Mouse (Mus musculus): ENCODE results near the gene Tctex1d4. TPM values are rescaled to one million over a fixed set of nuclear protein-coding genes. Genes with fewer than 3 reads are reported as not detected.

The Tctex1d4 gene
- polyA plus RNA-seq, 1 experiment = 1.6 TPM

DNA sequence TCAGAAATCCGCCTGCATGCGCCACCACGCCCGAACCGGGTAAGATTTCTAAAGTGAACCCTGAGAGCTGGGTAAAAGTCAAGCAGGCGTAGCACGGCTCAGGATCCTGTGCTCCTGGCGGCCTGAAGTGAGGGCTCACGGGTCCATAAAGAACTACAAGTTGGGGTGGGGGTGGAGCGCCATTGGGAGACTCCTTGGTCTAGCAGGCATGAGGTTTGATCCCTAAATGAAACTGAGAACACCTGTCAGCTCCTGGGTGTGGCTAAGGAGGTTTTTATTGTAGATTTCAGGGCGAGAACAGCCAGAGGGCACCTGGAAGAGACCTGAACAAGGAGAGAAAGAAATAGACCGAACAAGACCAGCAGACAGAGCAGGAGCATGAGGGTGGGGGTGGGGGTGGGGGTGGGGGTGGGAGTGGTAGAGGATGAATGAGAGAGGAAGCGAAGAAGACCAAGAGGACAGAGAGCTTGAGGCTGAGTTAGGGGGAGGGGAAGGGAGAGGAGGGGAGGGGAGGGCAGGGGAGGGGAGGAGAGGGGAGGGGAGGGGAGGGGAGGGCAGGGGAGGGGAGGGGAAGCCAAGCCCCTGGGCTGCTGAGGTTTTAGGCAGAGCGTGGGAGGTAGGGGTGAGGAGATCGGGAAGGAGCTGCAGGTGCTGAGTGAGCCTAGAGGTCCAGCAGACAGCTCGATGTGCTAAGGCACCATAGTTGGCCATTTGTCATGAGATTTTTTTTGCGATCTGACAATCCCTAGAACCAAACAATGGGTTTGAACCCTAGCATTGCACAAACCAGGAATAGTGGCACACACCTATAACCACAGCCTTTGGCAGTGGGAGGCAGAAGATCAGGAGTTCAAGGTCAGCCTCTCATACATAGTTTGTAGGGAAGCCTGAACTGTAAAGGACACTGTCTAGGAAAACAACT lies 12.0 kb downstream of the Tctex1d4 start:
- no peak overlapping the region for H3K27ac ChIP-seq (ENCODE audit: insufficient read depth, low read length)
- no peaks in the 10 kb centered on the region for H3K27me3 ChIP-seq (ENCODE audit: control insufficient read depth, insufficient read depth, low read length)
- no peaks in the 10 kb centered on the region; the same call in 1 of the 2 replicates for H3K4me1 ChIP-seq (ENCODE audit: control insufficient read depth, insufficient read depth, insufficient read length)
- no peak overlapping the region for H3K4me3 ChIP-seq (ENCODE audit: extremely low read depth, insufficient read depth, insufficient read length)
- DNase-seq (ENCODE audit: low read depth in 1 of 2, low spot score in 2 of 2) = no peak
- TF ChIP-seq POLR2A (IDR thresholded peaks at IDR 0.05; ENCODE audit: low read depth, low read length) = no peak
- no peaks in the 10 kb centered on the region for H3K36me3 ChIP-seq (ENCODE audit: control insufficient read depth, insufficient read depth, low read length)
- 76% methylated on average over 16 of the region's 17 CpGs for WGBS

DNA sequence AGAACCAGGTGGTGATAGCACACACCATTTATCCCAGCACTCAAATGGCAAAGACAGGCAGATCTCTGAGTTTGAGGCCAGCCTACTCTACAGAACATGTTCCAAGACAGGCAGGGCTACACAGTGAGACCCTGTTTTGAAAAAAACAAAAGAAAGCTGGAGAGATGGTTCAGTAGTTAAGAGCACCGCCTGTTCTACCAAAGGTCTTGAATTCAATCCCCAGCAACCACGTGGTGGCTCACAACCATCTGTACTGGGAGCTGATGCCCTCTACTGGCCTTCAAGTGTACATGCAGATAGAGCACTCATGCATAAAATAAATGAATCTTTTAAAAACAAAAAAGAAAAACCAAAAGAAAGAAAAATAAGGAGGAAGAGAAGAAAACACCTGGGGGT lies 12.6 kb downstream of the Tctex1d4 start:
- Histone ChIP-seq H3K36me3 (ENCODE audit: control insufficient read depth, insufficient read depth, low read length) (no peaks in the 10 kb centered on the region), H3K27me3 (ENCODE audit: control insufficient read depth, insufficient read depth, low read length) (no peaks in the 10 kb centered on the region), H3K4me3 (ENCODE audit: extremely low read depth, insufficient read depth, insufficient read length) (no peak overlapping the region), H3K27ac (ENCODE audit: insufficient read depth, low read length) (no peak overlapping the region), H3K4me1 (ENCODE audit: control insufficient read depth, insufficient read depth, insufficient read length) (no peaks in the 10 kb centered on the region; the same call in 1 of the 2 replicates)
- 0% methylated on average over 2 of the region's 2 CpGs for WGBS
- DNase-seq (ENCODE audit: low read depth in 1 of 2, low spot score in 2 of 2) = peak; percentile 44 to 54
- TF ChIP-seq CTCF (IDR thresholded peaks at IDR 0.05; ENCODE audit: extremely low read depth, insufficient read depth, insufficient read length, insufficient replicate concordance) (peak; percentile 57; the same call in 1 of the 2 replicates), POLR2A (IDR thresholded peaks at IDR 0.05; ENCODE audit: low read depth, low read length) (no peak)

DNA sequence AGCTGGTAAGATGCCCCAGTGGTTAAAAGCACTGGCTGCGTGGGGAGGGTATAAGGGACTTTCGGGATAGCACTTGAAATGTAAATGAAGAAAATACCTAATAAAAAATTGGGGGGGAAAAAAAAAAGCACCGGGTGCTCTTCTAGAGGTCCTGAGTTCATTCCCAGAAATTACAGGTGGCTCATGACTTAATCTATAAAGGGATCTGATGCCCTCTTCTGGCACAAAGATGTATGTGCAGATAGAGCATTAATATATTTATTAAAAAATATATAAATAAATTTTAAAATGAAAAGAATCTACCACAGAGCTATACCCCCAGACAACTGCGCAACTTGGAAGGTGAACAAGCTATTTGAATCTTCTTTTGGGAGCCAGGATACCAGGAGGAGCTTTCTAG lies 14.0 kb downstream of the Tctex1d4 start:
- H3K36me3 ChIP-seq (ENCODE audit: control insufficient read depth, insufficient read depth, low read length) = no peaks in the 10 kb centered on the region
- H3K4me1 ChIP-seq (ENCODE audit: control insufficient read depth, insufficient read depth, insufficient read length) = no peaks in the 10 kb centered on the region
- no peaks in the 10 kb centered on the region for H3K27me3 ChIP-seq (ENCODE audit: control insufficient read depth, insufficient read depth, low read length)
- no peak for TF ChIP-seq POLR2A (IDR thresholded peaks at IDR 0.05; ENCODE audit: low read depth, low read length)
- no peak for TF ChIP-seq CTCF (IDR thresholded peaks at IDR 0.05; ENCODE audit: extremely low read depth, insufficient read depth, insufficient read length, insufficient replicate concordance)
- no peak for DNase-seq (ENCODE audit: low read depth in 1 of 2, low spot score in 2 of 2)
- no peak overlapping the region for H3K27ac ChIP-seq (ENCODE audit: insufficient read depth, low read length)
- WGBS = 30% methylated on average over 4 of the region's 4 CpGs
- no peak overlapping the region for H3K4me3 ChIP-seq (ENCODE audit: extremely low read depth, insufficient read depth, insufficient read length)

DNA sequence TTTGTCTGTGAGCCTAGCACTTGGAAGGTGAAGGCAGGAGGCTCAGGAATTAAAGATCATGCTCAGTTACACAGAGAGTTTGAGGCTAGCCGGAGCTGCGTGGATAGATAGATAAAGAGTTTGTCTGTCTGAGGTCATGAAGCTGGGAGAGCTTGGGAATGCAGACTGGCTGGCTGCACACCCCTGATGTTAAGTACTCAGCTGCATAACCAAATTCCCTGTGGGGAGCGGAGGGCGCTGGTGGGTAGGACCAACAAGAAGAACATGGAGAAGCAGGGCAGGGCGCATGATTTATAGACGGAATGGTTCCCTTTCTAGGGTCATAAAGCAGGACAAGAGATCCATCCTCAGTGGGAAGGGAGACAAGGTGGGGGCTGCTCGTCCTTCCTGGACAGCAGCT lies 16.4 kb downstream of the Tctex1d4 start:
- 81% methylated on average over 7 of the region's 7 CpGs for WGBS
- no peaks in the 10 kb centered on the region for H3K4me1 ChIP-seq (ENCODE audit: control insufficient read depth, insufficient read depth, insufficient read length)
- no peak for TF ChIP-seq POLR2A (IDR thresholded peaks at IDR 0.05; ENCODE audit: low read depth, low read length)
- no peak for TF ChIP-seq CTCF (IDR thresholded peaks at IDR 0.05; ENCODE audit: extremely low read depth, insufficient read depth, insufficient read length, insufficient replicate concordance)
- no peaks in the 10 kb centered on the region for H3K27me3 ChIP-seq (ENCODE audit: control insufficient read depth, insufficient read depth, low read length)
- H3K36me3 ChIP-seq (ENCODE audit: control insufficient read depth, insufficient read depth, low read length) = no peaks in the 10 kb centered on the region
- H3K27ac ChIP-seq (ENCODE audit: insufficient read depth, low read length) = no peak overlapping the region
- no peak overlapping the region for H3K4me3 ChIP-seq (ENCODE audit: extremely low read depth, insufficient read depth, insufficient read length)
- DNase-seq (ENCODE audit: low read depth in 1 of 2, low spot score in 2 of 2) = no peak

DNA sequence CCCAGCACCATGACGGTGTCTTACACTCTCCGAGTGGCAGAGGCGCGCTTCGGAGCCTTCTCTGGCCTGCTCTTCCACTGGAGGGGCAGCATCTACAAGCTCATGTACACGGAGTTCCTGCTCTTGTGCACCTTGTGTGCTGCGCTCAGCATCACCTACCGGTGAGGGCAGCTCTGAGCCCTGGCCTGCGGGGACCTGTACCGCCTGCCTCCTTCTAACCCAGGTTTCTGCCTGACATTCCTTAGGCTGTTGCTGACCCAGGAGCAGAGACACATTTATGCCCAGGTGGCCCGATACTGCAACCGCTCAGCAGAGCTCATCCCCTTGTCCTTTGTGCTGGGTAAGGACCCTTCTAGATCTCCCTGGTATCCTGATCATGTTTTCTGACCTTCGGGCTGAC lies 18.7 kb downstream of the Tctex1d4 start:
- Histone ChIP-seq H3K4me3 (ENCODE audit: extremely low read depth, insufficient read depth, insufficient read length) (no peak overlapping the region), H3K4me1 (ENCODE audit: control insufficient read depth, insufficient read depth, insufficient read length) (no peaks in the 10 kb centered on the region), H3K36me3 (ENCODE audit: control insufficient read depth, insufficient read depth, low read length) (peaks cover 4% of the 10 kb centered on the region; the same call in 1 of the 2 replicates), H3K27ac (ENCODE audit: insufficient read depth, low read length) (no peak overlapping the region), H3K27me3 (ENCODE audit: control insufficient read depth, insufficient read depth, low read length) (no peaks in the 10 kb centered on the region)
- no peak for TF ChIP-seq CTCF (IDR thresholded peaks at IDR 0.05; ENCODE audit: extremely low read depth, insufficient read depth, insufficient read length, insufficient replicate concordance)
- no peak for TF ChIP-seq POLR2A (IDR thresholded peaks at IDR 0.05; ENCODE audit: low read depth, low read length)
- DNase-seq (ENCODE audit: low read depth in 1 of 2, low spot score in 2 of 2) = no peak
- 91% methylated on average over 13 of the region's 13 CpGs for WGBS

DNA sequence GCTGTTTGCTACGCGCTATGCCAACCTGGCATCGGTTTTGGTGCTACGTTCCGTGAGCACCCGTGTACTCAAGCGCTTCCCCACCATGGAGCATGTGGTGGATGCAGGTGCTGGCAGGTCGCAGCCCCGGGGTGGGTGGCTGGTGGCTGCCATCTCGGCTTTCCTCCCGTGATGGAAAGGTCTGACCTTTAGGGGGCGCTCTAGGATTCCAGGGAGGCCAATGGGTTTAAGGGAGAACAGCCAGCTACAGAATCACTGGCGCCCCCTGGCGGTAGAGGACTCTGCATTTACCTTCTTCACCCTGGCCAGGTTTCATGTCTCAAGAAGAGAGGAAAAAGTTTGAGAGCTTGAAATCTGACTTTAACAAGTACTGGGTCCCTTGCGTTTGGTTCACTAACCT lies 19.6 kb downstream of the Tctex1d4 start:
- DNase-seq (ENCODE audit: low read depth in 1 of 2, low spot score in 2 of 2) = peak; percentile 79 to 84
- Histone ChIP-seq H3K27me3 (ENCODE audit: control insufficient read depth, insufficient read depth, low read length) (no peaks in the 10 kb centered on the region), H3K4me3 (ENCODE audit: extremely low read depth, insufficient read depth, insufficient read length) (no peak overlapping the region), H3K36me3 (ENCODE audit: control insufficient read depth, insufficient read depth, low read length) (peaks cover 9% of the 10 kb centered on the region; the same call in 1 of the 2 replicates), H3K4me1 (ENCODE audit: control insufficient read depth, insufficient read depth, insufficient read length) (no peaks in the 10 kb centered on the region), H3K27ac (ENCODE audit: insufficient read depth, low read length) (no peak overlapping the region)
- no peak for TF ChIP-seq POLR2A (IDR thresholded peaks at IDR 0.05; ENCODE audit: low read depth, low read length)
- peak; percentile 88; the same call in 1 of the 2 replicates for TF ChIP-seq CTCF (IDR thresholded peaks at IDR 0.05; ENCODE audit: extremely low read depth, insufficient read depth, insufficient read length, insufficient replicate concordance)
- WGBS = 50% methylated on average over 15 of the region's 15 CpGs

Measured in spleen, adult 2 months (tissue).